Mouse (Mus musculus) midbrain, embryonic 11.5 days (tissue): ENCODE results near the gene Ube2q2. TPM values are rescaled to one million over a fixed set of nuclear protein-coding genes. Genes with fewer than 3 reads are reported as not detected.

Source experiments
- ATAC-seq: fragments of 200-750 bp; cut with Nextera tagmentation; 2 replicates; pipeline ENCODE4 v1.8.0; 2017; ENCODE audit warnings: moderate TSS enrichment, moderate library complexity; ENCODE audit not compliant: low FRiP score
- DNase-seq: peaks from one replicate; pipeline ENCODE4 v3.0.0; 2015; ENCODE audit warnings: low spot score; ENCODE audit errors: missing footprints
- H3K27ac ChIP-seq: fragments of 300-500 bp; sonication (generic); 2 replicates; pipeline ENCODE4 v1.5.1; 2014; ENCODE audit warnings: low read depth, low read length
- H3K27me3 ChIP-seq: fragments of 300-500 bp; sonication (generic); 2 replicates; pipeline ENCODE4 v1.6.1; 2014; ENCODE audit warnings: mild to moderate bottlenecking, low read length, moderate library complexity, mixed read lengths; ENCODE audit not compliant: control insufficient read depth, insufficient read depth
- H3K36me3 ChIP-seq: fragments of 300-500 bp; sonication (generic); 2 replicates; pipeline ENCODE4 v1.6.1; 2014; ENCODE audit warnings: mild to moderate bottlenecking, low read length, moderate library complexity, mixed read lengths; ENCODE audit not compliant: control insufficient read depth, insufficient read depth
- H3K4me1 ChIP-seq: fragments of 300-500 bp; sonication (generic); 2 replicates; pipeline ENCODE4 v1.6.1; 2014; ENCODE audit warnings: low read length; ENCODE audit not compliant: control insufficient read depth, insufficient read depth
- H3K4me2 ChIP-seq: fragments of 300-500 bp; sonication (generic); 2 replicates; pipeline ENCODE4 v1.6.1; 2014; ENCODE audit warnings: mild to moderate bottlenecking, moderate library complexity
- H3K4me3 ChIP-seq: fragments of 300-500 bp; sonication (generic); 2 replicates; pipeline ENCODE4 v1.5.1; 2014; ENCODE audit warnings: low read depth, low read length
- H3K9ac ChIP-seq: fragments of 300-500 bp; sonication (generic); 2 replicates; pipeline ENCODE4 v1.6.1; 2014; ENCODE audit warnings: low read length
- H3K9me3 ChIP-seq: fragments of 300-500 bp; sonication (generic); 2 replicates; pipeline ENCODE4 v1.6.1; 2016; ENCODE audit warnings: low read length; ENCODE audit not compliant: control insufficient read depth
- WGBS: fragments of 180-500 bp; shearing (Covaris S2); extraction: QIAGEN DNeasy Blood & Tissue Kit; methylation state at CpG from one replicate; pipeline ENCODE4 v1.1.7; 2014; 5-methylcytosine and 5-hydroxymethylcytosine counted together
- polyA plus RNA-seq: library from polyadenylated mRNA; unstranded; fragments of >200 nt; fragmentation: Nextera tagmentation; extraction: Ambion mirVana; gene quantifications from 2 replicates; pipeline ENCODE4 v1.2.1, GENCODE M21; 2014

Gene Ube2q2
- polyA plus RNA-seq, 1 experiment from 2014 or later, result 50.1 TPM

GRCm38 (mm10) chr9:55122586-55122985 is 26.1 kb upstream of the Ube2q2 start:
- no peak overlapping the region for H3K27ac ChIP-seq
- H3K4me3 ChIP-seq, result no peak overlapping the region
- H3K9me3 ChIP-seq, result no peaks in the 10 kb centered on the region
- no peak for DNase-seq
- no peaks in the 10 kb centered on the region for H3K4me1 ChIP-seq
- no peaks in the 10 kb centered on the region for H3K36me3 ChIP-seq
- H3K4me2 ChIP-seq, result no peak overlapping the region
- ATAC-seq, result no peak
- H3K9ac ChIP-seq, result no peak overlapping the region
- 68% methylated on average over 3 of the region's 3 CpGs for WGBS
- no peaks in the 10 kb centered on the region for H3K27me3 ChIP-seq

- H3K4me3 ChIP-seq, result no peak overlapping the region
- DNase-seq (no peak), ATAC-seq (no peak)
- 88% methylated on average over 7 of the region's 7 CpGs for WGBS
- H3K9me3 ChIP-seq, result no peaks in the 10 kb centered on the region
- no peak overlapping the region for H3K27ac ChIP-seq
- H3K4me2 ChIP-seq, result no peak overlapping the region
- H3K4me1 ChIP-seq, result no peaks in the 10 kb centered on the region
- H3K27me3 ChIP-seq, result no peaks in the 10 kb centered on the region
- H3K36me3 ChIP-seq, result no peaks in the 10 kb centered on the region
- H3K9ac ChIP-seq, result no peak overlapping the region
Measured at GRCm38 (mm10) chr9:55125735-55126134, 22.9 kb upstream of the Ube2q2 start.

GRCm38 (mm10) chr9:55126295-55126694 is 22.4 kb upstream of the Ube2q2 start:
- H3K36me3 ChIP-seq, result no peaks in the 10 kb centered on the region
- ATAC-seq, result no peak
- H3K9ac ChIP-seq, result no peak overlapping the region
- H3K4me1 ChIP-seq, result no peaks in the 10 kb centered on the region
- H3K27ac ChIP-seq, result no peak overlapping the region
- H3K4me2 ChIP-seq, result no peak overlapping the region
- H3K9me3 ChIP-seq, result no peaks in the 10 kb centered on the region
- no peak for DNase-seq
- WGBS, result 75% methylated on average over 1 of the region's 1 CpGs
- no peaks in the 10 kb centered on the region for H3K27me3 ChIP-seq
- no peak overlapping the region for H3K4me3 ChIP-seq

DNA sequence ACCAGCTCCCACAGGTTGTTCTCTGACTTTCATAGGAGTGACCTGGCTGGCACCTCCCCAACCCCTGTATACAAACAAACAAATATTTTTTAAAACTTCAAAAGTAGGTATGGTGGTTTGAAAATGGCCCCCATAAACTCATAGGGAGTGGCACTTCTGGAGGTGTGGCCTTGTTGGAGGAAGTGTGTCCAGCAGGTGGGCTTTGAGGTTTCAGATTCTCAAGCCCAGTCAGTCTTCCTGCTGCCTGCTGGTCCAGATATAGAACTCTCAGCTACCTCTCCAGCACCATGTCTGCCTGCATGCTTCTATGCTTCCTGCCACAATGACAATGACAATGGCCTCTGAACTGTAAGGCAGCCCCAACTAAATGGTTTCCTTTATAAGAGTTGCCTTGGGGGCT is 16.8 kb upstream of the Ube2q2 start:
- ATAC-seq, result no peak
- Histone ChIP-seq H3K36me3 (no peaks in the 10 kb centered on the region), H3K27me3 (no peaks in the 10 kb centered on the region), H3K4me2 (no peak overlapping the region), H3K27ac (no peak overlapping the region), H3K4me3 (no peak overlapping the region), H3K9me3 (no peaks in the 10 kb centered on the region), H3K4me1 (no peaks in the 10 kb centered on the region), H3K9ac (no peak overlapping the region)
- DNase-seq, result no peak

GRCm38 (mm10) chr9:55136576-55136975 is 12.1 kb upstream of the Ube2q2 start:
- Histone ChIP-seq H3K9me3 (no peaks in the 10 kb centered on the region), H3K27me3 (no peaks in the 10 kb centered on the region), H3K36me3 (no peaks in the 10 kb centered on the region), H3K4me3 (no peak overlapping the region), H3K4me1 (no peaks in the 10 kb centered on the region), H3K27ac (no peak overlapping the region), H3K9ac (no peak overlapping the region), H3K4me2 (no peak overlapping the region)
- 58% methylated on average over 5 of the region's 5 CpGs for WGBS
- ATAC-seq, result no peak
- DNase-seq, result peak; percentile 37

DNA sequence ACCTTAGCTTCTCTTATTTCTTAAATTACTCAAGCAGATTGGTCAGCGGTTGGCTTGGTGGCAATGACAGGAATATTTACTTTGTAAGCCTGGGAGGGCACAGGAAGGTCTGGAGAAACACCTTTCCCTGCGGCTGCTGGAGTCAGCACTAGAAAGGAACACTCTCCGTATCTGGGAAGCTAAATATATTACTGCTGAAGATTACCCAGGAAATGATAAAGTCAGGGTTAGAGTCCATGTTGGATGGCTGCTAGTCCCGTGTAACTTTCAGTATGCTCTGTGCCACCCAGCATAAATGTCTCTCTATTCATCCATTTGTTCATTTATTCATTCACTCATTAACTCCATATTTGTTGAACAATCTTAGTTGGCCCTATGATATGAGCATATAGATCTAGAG is 11.5 kb upstream of the Ube2q2 start:
- H3K9ac ChIP-seq, result no peak overlapping the region
- 86% methylated on average over 4 of the region's 4 CpGs for WGBS
- no peaks in the 10 kb centered on the region for H3K9me3 ChIP-seq
- H3K27ac ChIP-seq, result no peak overlapping the region
- no peaks in the 10 kb centered on the region for H3K27me3 ChIP-seq
- DNase-seq (peak; percentile 31), ATAC-seq (no peak)
- H3K4me3 ChIP-seq, result no peak overlapping the region
- H3K36me3 ChIP-seq, result no peaks in the 10 kb centered on the region
- H3K4me1 ChIP-seq, result no peaks in the 10 kb centered on the region
- no peak overlapping the region for H3K4me2 ChIP-seq

DNA sequence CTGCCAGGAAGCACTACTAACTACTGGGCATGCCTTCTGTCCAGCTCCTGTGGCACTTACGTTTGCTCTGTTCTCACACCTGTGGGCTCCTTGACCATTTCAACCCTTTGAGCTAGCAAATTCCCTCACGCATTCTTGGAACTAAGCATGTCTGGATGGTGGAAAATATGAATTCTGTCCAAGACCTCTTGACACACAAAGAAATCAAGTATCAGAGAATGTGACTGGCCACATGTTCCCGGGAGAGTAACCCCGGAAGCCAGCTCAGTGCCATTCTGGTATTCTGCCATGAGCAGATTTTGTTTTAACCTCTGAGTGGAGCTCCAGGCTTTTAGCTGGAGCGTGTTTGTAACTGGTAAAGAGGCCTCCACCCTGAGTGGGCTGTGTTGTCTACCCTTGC is 8.7 kb upstream of the Ube2q2 start:
- no peak for DNase-seq
- H3K4me3 ChIP-seq, result no peak overlapping the region
- no peaks in the 10 kb centered on the region for H3K36me3 ChIP-seq
- no peaks in the 10 kb centered on the region for H3K4me1 ChIP-seq
- H3K9ac ChIP-seq, result no peak overlapping the region
- no peak overlapping the region for H3K27ac ChIP-seq
- no peak overlapping the region for H3K4me2 ChIP-seq
- no peak for ATAC-seq
- no peaks in the 10 kb centered on the region for H3K27me3 ChIP-seq
- 81% methylated on average over 5 of the region's 5 CpGs for WGBS
- no peaks in the 10 kb centered on the region for H3K9me3 ChIP-seq

DNA sequence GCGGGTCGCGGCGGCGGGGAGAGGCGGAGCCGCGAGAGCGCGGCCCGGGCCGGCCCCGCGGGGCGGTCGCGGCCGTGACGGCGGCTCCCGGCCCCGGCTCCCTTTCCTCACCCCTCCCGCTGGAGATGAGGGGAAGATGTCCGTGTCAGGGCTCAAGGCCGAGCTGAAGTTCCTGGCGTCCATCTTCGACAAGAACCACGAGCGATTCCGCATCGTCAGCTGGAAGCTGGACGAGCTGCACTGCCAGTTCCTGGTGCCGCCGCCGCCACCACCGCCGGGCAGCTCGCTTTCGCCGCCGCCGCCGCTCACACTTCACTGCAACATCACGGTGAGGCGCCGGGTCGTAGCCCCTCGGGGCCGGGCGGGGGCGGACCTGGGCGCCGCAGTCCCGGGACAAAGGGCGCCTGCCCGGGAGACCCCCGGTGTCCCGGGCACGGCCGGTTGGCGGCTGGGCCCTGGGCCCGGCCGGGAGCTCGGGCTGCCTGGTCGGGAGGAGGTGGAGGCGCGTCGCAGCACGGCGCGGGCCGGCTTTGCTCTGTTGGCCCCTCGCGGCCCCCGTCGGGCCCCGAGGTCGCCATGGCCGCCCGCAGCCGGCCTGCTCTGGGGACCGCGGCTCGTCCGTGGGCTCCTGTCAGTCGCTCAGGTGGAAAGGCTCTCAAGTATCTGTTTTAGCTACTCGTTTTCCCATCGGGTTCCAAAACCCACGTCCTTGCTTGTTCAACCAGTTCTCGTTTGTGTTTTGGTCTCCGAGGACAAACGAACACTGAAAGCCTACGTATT is 1.0 kb downstream of the Ube2q2 start:
- WGBS, result under 1% methylated on average over 90 of the region's 93 CpGs
- H3K27me3 ChIP-seq, result no peaks in the 10 kb centered on the region
- ATAC-seq (peak; percentile 74), DNase-seq (peak; percentile 97)
- peak overlapping the region; percentile 92 for H3K4me3 ChIP-seq
- no peaks in the 10 kb centered on the region for H3K9me3 ChIP-seq
- peaks cover 11% of the 10 kb centered on the region for H3K4me1 ChIP-seq
- peak overlapping the region; percentile 89 for H3K4me2 ChIP-seq
- H3K36me3 ChIP-seq, result no peaks in the 10 kb centered on the region
- H3K27ac ChIP-seq, result peak overlapping the region; percentile 80
- peak overlapping the region; percentile 95 for H3K9ac ChIP-seq

GRCm38 (mm10) chr9:55150279-55150726 is 1.6 kb downstream of the Ube2q2 start:
- DNase-seq (peak; percentile 94), ATAC-seq (no peak)
- Histone ChIP-seq H3K27me3 (no peaks in the 10 kb centered on the region), H3K4me2 (peak overlapping the region; percentile 89), H3K9ac (peak overlapping the region; percentile 95), H3K9me3 (no peaks in the 10 kb centered on the region), H3K27ac (no peak overlapping the region), H3K36me3 (no peaks in the 10 kb centered on the region), H3K4me1 (peaks cover 11% of the 10 kb centered on the region), H3K4me3 (peak overlapping the region; percentile 92)
- WGBS, result 3% methylated on average over 13 of the region's 13 CpGs
